Mouse (Mus musculus): ENCODE results near the gene Ahcyl1.
"Not testable (repeated sequence)": the region's sequence is repeated elsewhere in the genome, so short reads cannot be mapped to it uniquely, and the experiment has no call there.

Gene Ahcyl1
- long read RNA-seq, experiment 1, partial matches to known transcripts = 4 of 10 reads
- long read RNA-seq, experiment 1, other reads (novel, unspliced or antisense) = 2 of 10 reads
- long read RNA-seq, experiment 2, transcript Ahcyl1-201 (17 exons, 3,863 nt) = major isoform, 8 of 17 reads
- long read RNA-seq, experiment 2, partial matches to known transcripts = 5 of 17 reads
- long read RNA-seq, experiment 2, other reads (novel, unspliced or antisense) = 4 of 17 reads

GRCm38 (mm10) chr3:107695948-107696881 is at the start of gene Ahcyl1:
Gene Ahcyl1 (minus strand): TSS chr3:107696560.
- intact Hi-C loops (cut with DNase I) = loop anchor here (5.0 kb wide), 1 partner anchor 231 kb away; no protein-coding TSS in a partner anchor

GRCm38 (mm10) chr3:107746026-107746425 is 49.7 kb upstream of the Ahcyl1 start:
- intact Hi-C loops (cut with DNase I) = no loop called here

- intact Hi-C loops (cut with DNase I) = no loop called here
These were observed 47.3 kb upstream of the Ahcyl1 start for GRCm38 (mm10) chr3:107743650-107744049.

GRCm38 (mm10) chr3:107743107-107743506 is 46.7 kb upstream of the Ahcyl1 start:
- intact Hi-C loops (cut with DNase I) = no loop called here

- intact Hi-C loops (cut with DNase I) = no loop called here
These were observed 45.8 kb upstream of the Ahcyl1 start for GRCm38 (mm10) chr3:107742071-107742710.

GRCm38 (mm10) chr3:107741387-107741786 is 45.0 kb upstream of the Ahcyl1 start:
- intact Hi-C loops (cut with DNase I) = no loop called here

GRCm38 (mm10) chr3:107740578-107741207 is 44.3 kb upstream of the Ahcyl1 start:
- intact Hi-C loops (cut with DNase I) = no loop called here

GRCm38 (mm10) chr3:107739966-107740365 is 43.6 kb upstream of the Ahcyl1 start:
- intact Hi-C loops (cut with DNase I) = no loop called here

GRCm38 (mm10) chr3:107739456-107739855 is 43.1 kb upstream of the Ahcyl1 start:
- intact Hi-C loops (cut with DNase I) = no loop called here

- intact Hi-C loops (cut with DNase I) = no loop called here
These were observed 42.3 kb upstream of the Ahcyl1 start for GRCm38 (mm10) chr3:107738620-107739019.

- intact Hi-C loops (cut with DNase I) = no loop called here
These were observed 41.3 kb upstream of the Ahcyl1 start for GRCm38 (mm10) chr3:107737609-107738190.

GRCm38 (mm10) chr3:107735620-107736019 is 39.3 kb upstream of the Ahcyl1 start:
- intact Hi-C loops (cut with DNase I) = not testable (repeated sequence)

- intact Hi-C loops (cut with DNase I) = no loop called here
These were observed 37.0 kb upstream of the Ahcyl1 start for GRCm38 (mm10) chr3:107733329-107733728.

- intact Hi-C loops (cut with DNase I) = no loop called here
These were observed 33.9 kb upstream of the Ahcyl1 start for GRCm38 (mm10) chr3:107730236-107730635.

- intact Hi-C loops (cut with DNase I) = no loop called here
These were observed 32.1 kb upstream of the Ahcyl1 start for GRCm38 (mm10) chr3:107728509-107728908.

GRCm38 (mm10) chr3:107715971-107716370 is 19.6 kb upstream of the Ahcyl1 start:
- intact Hi-C loops (cut with DNase I) = no loop called here

- intact Hi-C loops (cut with DNase I) = no loop called here
These were observed 18.0 kb upstream of the Ahcyl1 start for GRCm38 (mm10) chr3:107714276-107714933.

- intact Hi-C loops (cut with DNase I) = no loop called here
These were observed 15.7 kb upstream of the Ahcyl1 start for GRCm38 (mm10) chr3:107712081-107712480.

- intact Hi-C loops (cut with DNase I) = no loop called here
These were observed 12.8 kb upstream of the Ahcyl1 start for GRCm38 (mm10) chr3:107709156-107709555.

GRCm38 (mm10) chr3:107707239-107707638 is 10.9 kb upstream of the Ahcyl1 start:
- intact Hi-C loops (cut with DNase I) = no loop called here

All from adrenal gland (tissue).